Mouse (Mus musculus): Measurements from ENCODE around the gene Scaf4. TPM values are rescaled to one million over a fixed set of nuclear protein-coding genes. Genes with fewer than 3 reads are reported as not detected.
A peak's percentile ranks its signal among the peaks of the same experiment; 100 is the strongest.

The Scaf4 gene
- polyA plus RNA-seq, 1 experiment from 2014 or later, result 21.9 TPM

DNA sequence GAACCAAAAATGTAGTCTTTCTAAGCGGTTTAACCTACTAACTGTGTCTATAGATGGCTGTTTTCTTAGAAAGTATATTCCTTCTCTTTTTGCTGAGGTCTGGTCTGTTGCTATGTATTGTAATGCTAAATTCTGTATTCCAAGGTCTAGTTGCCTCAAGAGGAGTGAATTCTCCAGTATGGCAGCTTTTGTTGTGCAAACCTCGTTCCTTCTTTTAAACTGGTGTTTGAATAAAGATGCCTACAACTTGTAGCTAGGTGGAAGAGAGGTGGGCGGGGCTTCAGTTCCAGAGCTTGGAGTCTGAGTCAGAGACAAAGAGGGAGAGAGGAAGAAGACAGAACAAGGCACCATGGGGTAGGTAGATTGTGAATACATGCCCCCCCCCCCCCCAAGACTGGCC is 25.5 kb upstream of the Scaf4 start:
- no peak overlapping the region for H3K9ac ChIP-seq
- no peaks in the 10 kb centered on the region for H3K27me3 ChIP-seq (replicated peaks)
- H3K27ac ChIP-seq, result no peak overlapping the region
- ATAC-seq, result no peak
- H3K4me2 ChIP-seq, result no peak overlapping the region
- H3K36me3 ChIP-seq, result no peaks in the 10 kb centered on the region
- 48% methylated on average over 3 of the region's 3 CpGs for WGBS (ENCODE audit: insufficient replicate concordance)
- no peak overlapping the region for H3K4me3 ChIP-seq
- no peaks in the 10 kb centered on the region for H3K4me1 ChIP-seq
- H3K9me3 ChIP-seq (replicated peaks), result no peaks in the 10 kb centered on the region

DNA sequence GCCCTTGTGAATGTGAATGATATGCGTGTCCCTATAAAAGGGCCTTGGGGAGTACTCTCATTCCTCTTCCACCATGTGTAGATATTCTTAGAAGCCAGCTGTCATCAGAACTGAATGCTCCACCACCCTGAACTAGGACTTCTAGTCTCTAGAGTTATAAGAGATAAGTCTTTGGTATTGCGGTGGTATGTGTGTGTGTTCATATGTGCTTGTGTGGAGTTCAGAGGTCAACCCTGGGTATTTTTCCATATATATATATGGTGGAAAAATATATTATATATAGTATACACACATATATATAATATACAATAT is 19.6 kb upstream of the Scaf4 start:
- Histone ChIP-seq H3K9ac (no peak overlapping the region), H3K9me3 (replicated peaks) (no peaks in the 10 kb centered on the region), H3K4me3 (no peak overlapping the region), H3K4me1 (no peaks in the 10 kb centered on the region), H3K4me2 (no peak overlapping the region), H3K27me3 (replicated peaks) (peaks cover 8% of the 10 kb centered on the region), H3K36me3 (no peaks in the 10 kb centered on the region), H3K27ac (no peak overlapping the region)
- no peak for ATAC-seq
- 83% methylated on average over 2 of the region's 2 CpGs for WGBS (ENCODE audit: insufficient replicate concordance)

DNA sequence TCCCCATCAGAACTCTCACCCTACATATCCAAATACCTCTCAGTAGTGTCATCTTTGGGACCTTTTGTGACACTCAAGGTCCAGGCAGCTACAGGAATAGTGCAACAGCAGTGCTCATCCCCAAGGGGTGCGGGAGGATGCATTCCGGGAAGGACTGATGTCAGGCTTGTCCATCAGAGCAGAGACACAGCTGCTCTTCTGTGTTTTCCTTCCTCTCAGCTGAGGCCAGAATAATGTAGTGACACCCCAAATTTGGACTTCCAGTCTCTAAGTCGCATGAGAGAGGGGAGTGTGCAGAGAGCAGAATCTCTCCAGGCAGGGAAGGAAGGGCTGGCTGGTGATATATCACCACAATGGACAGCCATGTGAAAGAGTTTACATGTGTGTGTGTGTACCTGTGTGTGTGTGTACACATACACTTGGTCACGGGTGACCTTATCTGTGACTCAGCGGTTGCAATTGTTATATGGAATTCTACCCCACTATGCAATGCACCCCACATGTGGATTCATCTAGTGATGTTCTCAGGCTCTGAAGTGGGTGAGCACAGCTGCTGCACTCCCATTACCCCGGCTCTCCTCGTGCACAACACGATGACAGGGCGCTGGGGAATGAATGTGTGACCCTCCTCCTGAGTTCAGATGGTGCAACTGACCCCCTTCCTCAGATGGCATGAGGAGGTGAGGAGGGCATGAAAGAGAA is 19.1 kb upstream of the Scaf4 start:
- H3K27ac ChIP-seq, result no peak overlapping the region
- no peaks in the 10 kb centered on the region for H3K4me1 ChIP-seq
- no peak overlapping the region for H3K4me2 ChIP-seq
- WGBS (ENCODE audit: insufficient replicate concordance), result 72% methylated on average over 9 of the region's 9 CpGs
- no peak overlapping the region for H3K4me3 ChIP-seq
- ATAC-seq, result no peak
- no peaks in the 10 kb centered on the region for H3K9me3 ChIP-seq (replicated peaks)
- H3K9ac ChIP-seq, result no peak overlapping the region
- no peaks in the 10 kb centered on the region for H3K36me3 ChIP-seq
- peaks cover 14% of the 10 kb centered on the region for H3K27me3 ChIP-seq (replicated peaks)

DNA sequence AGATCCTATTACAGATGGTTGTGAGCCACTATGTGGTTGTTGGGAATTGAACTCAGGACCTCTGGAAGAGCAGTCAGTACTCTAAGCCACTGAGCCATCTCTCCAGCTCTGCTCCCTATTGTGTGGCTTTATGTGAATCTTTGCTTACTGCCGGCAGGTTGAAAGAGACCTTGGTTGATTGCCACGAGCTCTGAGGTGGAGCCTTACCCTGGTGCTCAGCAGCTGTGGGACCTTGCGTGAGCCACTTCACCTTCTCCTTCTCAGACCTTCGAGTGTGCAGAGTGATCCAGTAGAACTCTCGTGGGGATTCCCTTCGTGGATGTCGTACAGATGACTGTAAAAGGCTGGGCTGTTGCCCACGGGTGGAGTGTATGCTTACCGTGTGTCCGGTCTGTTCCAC is 17.4 kb upstream of the Scaf4 start:
- Histone ChIP-seq H3K9me3 (replicated peaks) (no peaks in the 10 kb centered on the region), H3K9ac (no peak overlapping the region), H3K4me1 (no peaks in the 10 kb centered on the region), H3K27me3 (replicated peaks) (peaks cover 29% of the 10 kb centered on the region), H3K4me2 (no peak overlapping the region), H3K27ac (no peak overlapping the region), H3K36me3 (no peaks in the 10 kb centered on the region), H3K4me3 (no peak overlapping the region)
- no peak for ATAC-seq
- 78% methylated on average over 10 of the region's 10 CpGs for WGBS (ENCODE audit: insufficient replicate concordance)

DNA sequence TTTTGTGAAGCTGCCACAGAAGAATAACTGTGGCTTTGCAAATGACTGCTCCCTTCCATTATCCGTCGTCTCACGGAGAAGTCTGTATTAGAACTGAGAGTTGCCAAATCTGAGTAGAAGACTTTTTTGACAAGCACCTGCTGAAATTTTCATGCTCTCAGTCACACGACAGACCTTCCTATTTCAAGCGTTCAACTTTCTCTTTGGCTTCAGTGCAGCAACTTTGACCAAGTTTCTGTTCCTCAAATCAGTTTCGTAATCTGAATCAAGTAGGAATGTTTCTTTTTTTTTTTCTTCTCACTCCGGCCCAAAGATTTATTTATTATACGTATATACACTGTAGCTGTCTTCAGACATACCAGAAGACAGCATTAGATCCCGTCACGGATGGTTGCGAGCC is 16.6 kb upstream of the Scaf4 start:
- Histone ChIP-seq H3K27ac (no peak overlapping the region), H3K36me3 (no peaks in the 10 kb centered on the region), H3K27me3 (replicated peaks) (peaks cover 29% of the 10 kb centered on the region), H3K4me3 (no peak overlapping the region), H3K4me1 (no peaks in the 10 kb centered on the region), H3K9ac (no peak overlapping the region), H3K9me3 (replicated peaks) (no peaks in the 10 kb centered on the region), H3K4me2 (no peak overlapping the region)
- no peak for ATAC-seq
- WGBS (ENCODE audit: insufficient replicate concordance), result 65% methylated on average over 11 of the region's 11 CpGs

DNA sequence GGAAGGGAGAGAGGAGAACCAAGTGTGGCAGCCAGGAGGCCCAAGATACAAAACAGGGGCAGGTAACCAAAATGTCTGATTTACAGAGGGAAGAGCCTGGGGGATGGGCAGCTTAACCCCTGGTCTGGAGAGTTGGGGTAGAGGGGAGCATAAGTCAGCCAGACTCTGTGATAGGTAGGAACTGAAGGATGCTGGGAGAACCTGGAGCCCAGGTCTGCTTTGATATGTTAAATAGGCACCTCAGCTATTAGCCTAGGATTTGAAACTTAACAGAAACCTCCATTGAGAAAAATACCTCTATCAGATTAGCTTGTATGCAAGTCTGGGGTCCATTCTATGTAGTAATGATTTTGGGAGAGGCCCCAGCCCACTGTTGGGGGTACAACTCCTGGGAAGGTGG is 15.3 kb upstream of the Scaf4 start:
- Histone ChIP-seq H3K9ac (no peak overlapping the region), H3K27ac (no peak overlapping the region), H3K9me3 (replicated peaks) (no peaks in the 10 kb centered on the region), H3K4me2 (no peak overlapping the region), H3K4me1 (no peaks in the 10 kb centered on the region), H3K27me3 (replicated peaks) (peaks cover 29% of the 10 kb centered on the region), H3K36me3 (no peaks in the 10 kb centered on the region), H3K4me3 (no peak overlapping the region)
- no peak for ATAC-seq

DNA sequence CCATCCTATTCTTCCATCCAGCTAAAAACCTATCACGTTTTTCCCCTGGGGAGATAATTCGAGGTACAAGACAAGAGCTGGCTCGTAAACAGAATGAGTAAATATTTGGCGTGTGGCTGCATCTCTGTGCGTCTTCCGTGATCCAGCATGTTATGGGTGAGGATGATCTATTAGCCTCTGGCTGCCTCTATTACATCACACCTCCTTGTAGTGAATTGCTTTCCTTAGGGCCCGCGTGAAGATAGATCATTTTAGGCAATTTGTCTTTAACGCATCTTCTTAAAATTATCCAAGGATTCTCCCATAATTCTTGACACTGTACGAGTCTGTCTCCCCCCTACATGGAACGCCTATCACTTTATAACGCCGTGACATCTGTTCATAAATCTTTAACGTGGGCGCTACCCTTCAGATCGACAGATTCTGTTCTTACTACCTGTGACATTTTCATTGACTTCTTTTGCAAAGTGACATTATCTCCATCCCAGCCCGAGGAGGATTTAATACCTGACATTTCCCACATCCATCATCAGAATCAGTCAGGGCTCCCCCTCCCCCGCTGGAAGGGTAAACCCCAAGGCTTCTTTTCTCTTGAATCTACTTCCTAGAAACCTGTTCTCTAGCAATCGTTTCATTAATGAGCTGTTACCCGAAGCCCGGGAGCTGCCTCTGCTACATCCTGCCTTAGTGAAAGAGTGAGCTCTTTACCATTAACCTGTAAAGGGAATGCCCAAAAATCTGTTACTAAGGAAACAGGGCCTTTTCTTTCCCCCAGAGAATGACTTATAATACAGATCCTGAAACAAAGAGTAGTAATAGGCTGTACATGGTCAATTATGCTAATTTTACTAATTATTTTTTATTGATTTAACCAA is 14.4 kb upstream of the Scaf4 start:
- Histone ChIP-seq H3K27ac (no peak overlapping the region), H3K27me3 (replicated peaks) (peaks cover 29% of the 10 kb centered on the region), H3K36me3 (no peaks in the 10 kb centered on the region), H3K9ac (no peak overlapping the region), H3K4me1 (no peaks in the 10 kb centered on the region), H3K4me2 (no peak overlapping the region), H3K4me3 (no peak overlapping the region), H3K9me3 (replicated peaks) (no peaks in the 10 kb centered on the region)
- 22% methylated on average over 21 of the region's 21 CpGs for WGBS (ENCODE audit: insufficient replicate concordance)
- no peak for ATAC-seq

DNA sequence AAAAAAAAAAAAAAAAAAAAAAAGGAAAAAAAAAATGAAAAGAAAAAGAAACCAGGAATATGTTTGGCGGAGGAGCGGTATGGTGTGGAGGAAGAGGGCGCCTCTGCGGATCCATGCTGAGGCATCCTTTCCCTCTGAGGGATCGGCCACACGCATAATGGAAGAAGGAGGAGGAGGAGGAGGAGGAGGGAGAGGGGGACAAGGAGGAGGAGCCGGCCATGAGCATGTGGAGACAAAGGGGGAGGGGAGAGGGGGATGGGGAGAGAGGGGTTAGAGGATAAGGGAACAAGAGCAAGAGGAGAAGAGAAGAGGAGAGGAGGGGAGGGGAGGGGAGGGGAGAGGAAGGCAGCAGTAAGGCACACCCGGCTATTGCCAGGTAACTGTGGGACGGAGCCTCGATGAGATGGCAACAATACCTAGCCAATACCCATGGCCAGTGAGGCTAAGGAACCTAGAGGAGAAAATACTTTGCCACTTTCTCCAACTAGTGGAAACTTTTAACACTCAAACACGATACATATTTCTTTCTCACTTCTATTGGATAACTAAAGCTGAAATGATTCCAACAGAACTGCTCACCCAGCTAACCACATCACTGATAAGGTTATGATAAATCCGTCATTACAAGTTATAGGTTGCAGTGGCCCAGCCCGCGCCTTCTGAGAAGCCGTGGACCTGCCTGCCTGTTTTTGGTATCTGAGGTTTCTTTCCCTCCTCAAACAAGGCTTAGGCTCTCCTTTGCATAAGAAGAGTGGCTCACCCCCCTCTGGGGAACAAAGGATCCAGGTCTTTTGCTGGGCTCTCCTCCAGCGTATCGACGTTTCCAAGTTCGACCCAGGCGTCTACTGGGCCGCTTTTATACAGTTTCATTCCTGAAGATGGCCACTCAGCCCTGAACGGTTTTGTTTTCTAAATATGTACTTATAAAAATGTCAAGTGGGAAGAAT is 13.4 kb upstream of the Scaf4 start:
- Histone ChIP-seq H3K27me3 (replicated peaks) (peaks cover 29% of the 10 kb centered on the region), H3K9me3 (replicated peaks) (no peaks in the 10 kb centered on the region), H3K4me1 (no peaks in the 10 kb centered on the region), H3K4me3 (no peak overlapping the region), H3K36me3 (no peaks in the 10 kb centered on the region), H3K9ac (no peak overlapping the region), H3K4me2 (no peak overlapping the region), H3K27ac (no peak overlapping the region)
- WGBS (ENCODE audit: insufficient replicate concordance), result 21% methylated on average over 21 of the region's 22 CpGs
- ATAC-seq, result no peak

DNA sequence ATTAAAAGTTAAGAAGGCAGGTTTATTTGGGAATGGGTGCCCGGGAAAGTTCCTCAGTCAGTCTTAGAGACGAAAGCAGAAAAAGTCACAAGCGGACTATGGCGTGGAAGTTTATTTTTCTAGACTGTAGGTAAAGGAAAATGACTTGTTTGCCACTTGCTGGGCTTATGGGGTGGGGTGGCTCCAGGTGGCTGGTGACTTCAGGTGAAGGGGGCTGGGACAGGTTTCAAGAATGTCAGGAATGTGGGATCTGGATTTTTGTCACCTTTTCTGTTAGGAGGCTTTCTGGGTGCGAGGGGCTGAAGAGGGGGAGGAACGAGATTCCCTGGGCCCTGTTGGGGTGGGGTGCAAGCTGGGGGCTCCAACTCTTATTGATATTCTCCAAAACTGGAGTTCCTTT is 7.4 kb upstream of the Scaf4 start:
- no peak overlapping the region for H3K27ac ChIP-seq
- H3K4me3 ChIP-seq, result no peak overlapping the region
- H3K4me1 ChIP-seq, result peaks cover 13% of the 10 kb centered on the region
- ATAC-seq, result no peak
- H3K4me2 ChIP-seq, result no peak overlapping the region
- 54% methylated on average over 6 of the region's 6 CpGs for WGBS (ENCODE audit: insufficient replicate concordance)
- H3K27me3 ChIP-seq (replicated peaks), result no peaks in the 10 kb centered on the region
- no peaks in the 10 kb centered on the region for H3K36me3 ChIP-seq
- H3K9me3 ChIP-seq (replicated peaks), result no peaks in the 10 kb centered on the region
- no peak overlapping the region for H3K9ac ChIP-seq

DNA sequence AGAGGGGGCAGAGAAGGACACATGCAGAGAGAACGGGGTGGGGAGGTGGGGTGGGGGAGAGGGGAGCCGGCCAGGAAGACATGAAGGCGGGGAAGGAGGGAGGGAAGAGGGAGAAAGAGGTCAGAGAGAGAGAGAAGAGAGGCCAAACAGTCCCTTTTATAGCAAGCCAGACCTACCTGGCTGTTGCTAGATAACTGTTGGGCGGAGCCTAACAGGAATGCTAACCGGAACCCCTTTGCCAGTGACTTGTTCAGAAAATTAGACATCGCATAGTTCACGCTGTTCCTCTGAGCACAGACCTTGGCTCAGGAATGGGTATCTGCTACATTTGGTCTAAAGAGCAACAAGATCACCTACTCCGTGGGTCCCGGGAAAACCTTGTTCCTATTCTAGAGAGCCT is 6.7 kb upstream of the Scaf4 start:
- no peak overlapping the region for H3K27ac ChIP-seq
- 51% methylated on average over 9 of the region's 9 CpGs for WGBS (ENCODE audit: insufficient replicate concordance)
- ATAC-seq, result 0 out of 2 replicates have a peak, but pooled peaks have one; percentile 2
- no peak overlapping the region; the same call in 1 of the 2 replicates for H3K4me2 ChIP-seq
- no peaks in the 10 kb centered on the region for H3K9me3 ChIP-seq (replicated peaks)
- peaks cover 13% of the 10 kb centered on the region for H3K4me1 ChIP-seq
- no peak overlapping the region for H3K4me3 ChIP-seq
- no peaks in the 10 kb centered on the region for H3K36me3 ChIP-seq
- H3K9ac ChIP-seq, result no peak overlapping the region
- H3K27me3 ChIP-seq (replicated peaks), result no peaks in the 10 kb centered on the region

DNA sequence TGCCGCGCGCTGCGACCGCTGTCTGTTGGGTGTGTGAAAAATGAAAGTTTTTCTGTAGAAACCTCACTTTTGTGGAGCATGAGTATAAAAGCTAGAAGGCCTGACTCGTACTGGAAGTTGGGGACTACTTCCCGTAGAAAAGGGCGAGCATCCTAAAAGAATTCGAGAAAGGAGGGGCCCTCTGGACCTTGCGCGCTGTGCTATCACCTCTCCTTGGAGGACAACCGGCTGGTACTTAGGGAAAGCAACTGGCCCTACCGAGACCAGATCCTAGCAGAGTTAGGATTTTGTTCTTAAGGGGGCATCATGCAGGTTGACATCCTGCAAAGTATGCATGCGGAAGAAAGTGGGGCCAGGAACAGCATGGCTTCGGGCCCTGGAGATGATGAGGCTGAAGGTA is 613 bp upstream of the Scaf4 start:
- 7% methylated on average over 15 of the region's 15 CpGs for WGBS (ENCODE audit: insufficient replicate concordance)
- Histone ChIP-seq H3K4me1 (peaks cover 49% of the 10 kb centered on the region), H3K4me3 (peak overlapping the region; percentile 91), H3K4me2 (peak overlapping the region; percentile 96), H3K27me3 (replicated peaks) (no peaks in the 10 kb centered on the region), H3K27ac (peak overlapping the region; percentile 94), H3K9ac (peak overlapping the region; percentile 97), H3K9me3 (replicated peaks) (no peaks in the 10 kb centered on the region), H3K36me3 (peaks cover 9% of the 10 kb centered on the region; the same call in 1 of the 2 replicates)
- ATAC-seq, result no peak

All from liver, embryonic 12.5 days (tissue).